Mouse (Mus musculus): ENCODE data around the gene Fam187b.
"Not testable (repeated sequence)": the region's sequence is repeated elsewhere in the genome, so short reads cannot be mapped to it uniquely, and the experiment has no call there.

DNA sequence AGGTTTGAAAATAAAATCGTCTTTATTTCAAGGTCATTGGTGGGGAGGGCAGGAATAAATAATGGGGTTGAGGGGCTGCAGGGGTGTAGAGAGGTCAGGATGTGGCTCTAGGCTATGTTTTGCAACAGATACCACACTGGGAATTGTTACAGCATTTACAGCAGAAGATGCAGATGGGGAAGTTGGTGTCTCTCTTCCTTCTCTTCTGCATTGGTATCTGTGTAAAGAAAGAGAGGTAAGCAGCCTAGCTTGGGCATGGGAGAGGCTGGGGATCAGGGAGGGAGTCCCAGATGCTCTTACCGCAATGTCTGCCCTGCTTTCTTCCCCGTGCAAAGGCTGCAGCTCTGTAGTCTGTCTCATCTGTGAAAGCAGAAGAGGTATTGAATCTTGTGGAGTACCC lies 31.2 kb upstream of the Fam187b start:
- not testable (repeated sequence) for TF ChIP-seq CTCF, EP300 (IDR thresholded peaks at IDR 0.05)

All from lung, postnatal 0 days (tissue).